Mouse (Mus musculus): ENCODE measurements around the gene Capn1. TPM values are rescaled to one million over a fixed set of nuclear protein-coding genes. Genes with fewer than 3 reads are reported as not detected.
A peak's percentile ranks its signal among the peaks of the same experiment; 100 is the strongest.

Gene Capn1
- polyA plus RNA-seq (2021) = 70.4 TPM

- peak; percentile 24 for DNase-seq (ENCODE audit: low read depth, low spot score)
- CTCF ChIA-PET = interaction anchor here (0.8 to 2.9 kb wide), 13 partner anchors 10 to 92 kb away, joined by 3 to 34 read pairs (median 3); partner anchors contain the start of genes Cdc42ep2 and Pola2
- POLR2A ChIA-PET = interaction anchor here (0.6 to 2.8 kb wide), 8 partner anchors 19 to 113 kb away, joined by 3 to 12 read pairs (median 4); partner anchors contain the start of genes Pola2, Snx15 and Syvn1
- peak; percentile 51 for ATAC-seq
- in situ Hi-C loops (cut with MboI; ENCODE audit: low pct_unique_long_range_greater_than_20kb) = loop anchor here (5.0 kb wide), 2 partner anchors 53 to 93 kb away; partner anchors contain the start of genes Cdc42ep2 and Pola2
- H3K27me3 ChIP-seq = no peaks in the 10 kb centered on the region
- no peak for TF ChIP-seq CTCF (IDR thresholded peaks at IDR 0.05)
Measured at GRCm38 (mm10) chr19:6015511-6016315, at the start of gene Capn1. Capn1 (minus strand) TSS chr19:6015897.

DNA sequence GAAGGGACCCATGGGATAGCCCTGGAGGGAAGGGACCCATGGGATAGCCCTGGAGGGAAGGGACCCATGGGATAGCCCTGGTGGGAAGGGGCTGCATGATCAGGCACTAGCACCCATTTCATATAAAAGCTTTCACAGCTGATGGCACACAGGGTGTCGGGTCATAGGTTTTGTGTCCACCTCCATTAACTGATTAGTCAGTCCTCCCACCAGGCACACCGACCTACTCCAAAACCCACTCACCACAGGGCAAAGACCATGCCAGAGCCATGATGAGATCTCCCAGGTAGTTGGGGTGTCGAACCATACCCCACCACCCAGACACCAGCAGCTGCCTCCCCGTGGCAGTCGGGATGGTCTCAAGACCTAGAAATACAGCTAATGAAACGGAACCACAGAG lies 47.4 kb upstream of the Capn1 start:
- no peak for TF ChIP-seq CTCF (IDR thresholded peaks at IDR 0.05)
- in situ Hi-C loops (cut with MboI; ENCODE audit: low pct_unique_long_range_greater_than_20kb) = no loop called here
- ATAC-seq = no peak
- ChIA-PET POLR2A (interaction anchor here (1.3 kb wide), 1 partner anchor 11 kb away, joined by 4 read pairs; no protein-coding TSS in a partner anchor), CTCF (no interaction called here)
- no peak for DNase-seq (ENCODE audit: low read depth, low spot score)
- no peaks in the 10 kb centered on the region for H3K27me3 ChIP-seq

GRCm38 (mm10) chr19:6062418-6062817 lies 46.7 kb upstream of the Capn1 start:
- ChIA-PET POLR2A (interaction anchor here (1.1 to 3.3 kb wide), 2 partner anchors 16 to 195 kb away, joined by 3 to 15 read pairs; partner anchors contain the start of gene Syvn1), CTCF (no interaction called here)
- DNase-seq (ENCODE audit: low read depth, low spot score) = no peak
- ATAC-seq = no peak
- TF ChIP-seq CTCF (IDR thresholded peaks at IDR 0.05) = no peak
- in situ Hi-C loops (cut with MboI; ENCODE audit: low pct_unique_long_range_greater_than_20kb) = no loop called here
- H3K27me3 ChIP-seq = no peaks in the 10 kb centered on the region

DNA sequence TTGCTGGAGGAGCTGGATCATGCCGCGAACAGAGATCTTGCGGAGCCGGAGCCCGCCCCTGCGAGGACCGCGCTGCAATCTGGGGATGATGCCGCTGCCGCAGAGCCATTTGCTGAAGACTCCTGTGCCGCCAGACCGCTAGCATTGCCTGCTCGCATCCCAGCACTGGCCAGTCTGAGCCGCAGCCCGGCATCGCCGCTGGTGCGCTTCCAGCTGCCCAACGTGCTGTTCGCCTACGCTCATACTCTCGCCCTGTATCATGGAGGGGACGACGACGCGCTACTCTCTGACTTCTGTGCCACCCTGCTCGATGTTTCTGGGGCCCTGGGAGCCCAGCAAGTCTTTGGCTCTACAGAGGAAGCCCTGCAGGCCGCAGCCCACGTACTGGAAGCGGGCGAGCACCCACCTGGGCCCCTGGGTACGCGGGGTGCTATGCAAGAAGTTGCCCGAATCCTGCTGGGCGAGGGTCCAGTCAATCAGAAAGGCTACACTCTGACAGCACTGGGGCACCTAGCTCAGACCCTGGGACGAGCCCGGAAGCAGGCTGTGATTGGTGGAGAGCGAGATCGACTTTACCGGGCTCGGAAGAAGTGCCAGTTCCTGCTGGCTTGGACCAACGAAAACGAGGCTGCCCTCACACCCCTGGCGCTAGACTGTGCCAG lies 46.1 kb upstream of the Capn1 start:
- CTCF ChIA-PET = interaction anchor here (1.0 kb wide), 1 partner anchor 44 kb away, joined by 3 read pairs; no protein-coding TSS in a partner anchor
- DNase-seq (ENCODE audit: low read depth, low spot score) (no peak), ATAC-seq (peak; percentile 13)
- in situ Hi-C loops (cut with MboI; ENCODE audit: low pct_unique_long_range_greater_than_20kb) = no loop called here
- H3K27me3 ChIP-seq = no peaks in the 10 kb centered on the region
- POLR2A ChIA-PET = interaction anchor here (1.1 to 3.3 kb wide), 2 partner anchors 15 to 196 kb away, joined by 3 to 15 read pairs; partner anchors contain the start of gene Syvn1
- no peak for TF ChIP-seq CTCF (IDR thresholded peaks at IDR 0.05)

GRCm38 (mm10) chr19:6061021-6061533 lies 45.4 kb upstream of the Capn1 start, which contains the start of gene Znhit2:
Znhit2 (plus strand) TSS chr19:6061192.
- no peak for TF ChIP-seq CTCF (IDR thresholded peaks at IDR 0.05)
- no peaks in the 10 kb centered on the region for H3K27me3 ChIP-seq
- in situ Hi-C loops (cut with MboI; ENCODE audit: low pct_unique_long_range_greater_than_20kb) = no loop called here
- peak; percentile 74 for DNase-seq (ENCODE audit: low read depth, low spot score)
- peak; percentile 78 for ATAC-seq
- ChIA-PET CTCF (interaction anchor here (1.0 kb wide), 1 partner anchor 43 kb away, joined by 3 read pairs; no protein-coding TSS in a partner anchor), POLR2A (interaction anchor here (0.5 to 3.3 kb wide), 3 partner anchors 15 to 216 kb away, joined by 4 to 15 read pairs (median 5); partner anchors contain the start of gene Syvn1)

DNA sequence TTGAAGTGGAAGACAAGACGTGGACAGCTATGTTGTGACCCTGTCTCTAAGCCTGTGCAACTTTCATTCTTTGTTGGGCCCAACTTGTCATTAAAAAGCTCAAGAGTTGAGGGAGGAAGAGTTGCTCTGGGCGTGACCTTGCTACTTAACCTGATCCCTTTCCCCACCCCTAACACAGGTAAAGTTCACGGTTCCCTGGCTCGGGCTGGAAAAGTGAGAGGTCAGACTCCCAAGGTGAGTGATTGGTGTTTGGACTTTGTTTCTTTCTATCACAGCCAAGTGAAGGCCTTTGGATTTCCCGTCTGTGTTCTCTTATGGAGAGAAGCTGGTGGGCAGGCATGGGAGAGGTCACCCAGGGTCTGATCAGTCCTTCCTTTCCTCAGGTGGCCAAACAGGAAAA lies 43.3 kb upstream of the Capn1 start:
- ChIA-PET CTCF (no interaction called here), POLR2A (interaction anchor here (0.6 to 1.3 kb wide), 5 partner anchors 16 to 369 kb away, joined by 3 to 6 read pairs (median 3); no protein-coding TSS in a partner anchor)
- DNase-seq (ENCODE audit: low read depth, low spot score) = no peak
- no peaks in the 10 kb centered on the region for H3K27me3 ChIP-seq
- no peak for TF ChIP-seq CTCF (IDR thresholded peaks at IDR 0.05)
- ATAC-seq = no peak
- in situ Hi-C loops (cut with MboI; ENCODE audit: low pct_unique_long_range_greater_than_20kb) = no loop called here

- in situ Hi-C loops (cut with MboI; ENCODE audit: low pct_unique_long_range_greater_than_20kb) = no loop called here
- ChIA-PET POLR2A (interaction anchor here (0.6 to 1.3 kb wide), 6 partner anchors 12 to 369 kb away, joined by 3 to 6 read pairs (median 4); partner anchors contain the start of gene Syvn1), CTCF (no interaction called here)
- DNase-seq (ENCODE audit: low read depth, low spot score) (no peak), ATAC-seq (no peak)
- no peaks in the 10 kb centered on the region for H3K27me3 ChIP-seq
- TF ChIP-seq CTCF (IDR thresholded peaks at IDR 0.05) = no peak
Measured at GRCm38 (mm10) chr19:6058513-6058912, 42.8 kb upstream of the Capn1 start.

DNA sequence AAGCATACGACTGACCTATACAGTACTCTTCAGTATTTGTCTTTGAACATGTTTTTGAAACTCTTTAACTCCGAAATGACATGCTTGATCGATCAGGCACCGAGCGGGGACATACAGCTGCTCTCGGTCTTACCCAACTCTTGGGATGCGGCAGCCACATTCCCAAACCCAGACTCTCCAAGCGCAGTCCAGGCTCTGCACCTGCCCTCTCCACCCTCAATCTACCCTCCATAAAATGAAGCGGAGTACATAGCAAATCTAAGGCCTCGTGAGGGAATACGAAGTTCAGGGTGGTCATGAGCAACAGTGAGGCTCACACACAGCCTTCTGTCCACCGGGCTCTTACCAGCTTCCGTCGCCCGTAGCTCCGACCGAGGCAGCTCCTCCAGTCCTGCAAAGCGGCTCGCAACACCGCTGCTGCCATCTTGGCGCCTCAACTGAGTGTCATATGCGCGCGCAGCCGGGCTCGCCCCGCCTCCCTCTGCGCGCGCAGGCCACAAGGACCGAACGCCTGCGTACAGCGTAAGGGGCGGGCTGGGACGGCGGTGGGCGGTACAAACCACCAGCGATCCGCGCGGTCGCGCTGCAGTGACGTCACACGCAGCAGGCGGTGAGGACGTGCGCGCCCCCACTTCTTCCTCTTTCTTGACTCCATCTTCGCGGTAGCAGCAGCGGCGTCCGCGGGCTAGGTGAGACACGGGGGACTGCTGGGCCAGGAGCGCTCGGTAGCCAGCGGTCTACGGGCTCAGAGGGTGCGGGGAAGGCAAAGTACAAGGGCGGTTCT lies 41.8 kb upstream of the Capn1 start, which contains the start of the genes Mrpl49 and Fau:
TSS of gene Mrpl49 (minus strand) at position 473 of the 784 bp plus-strand sequence.
TSS of gene Fau (plus strand) at position 532 of the 784 bp plus-strand sequence.
- ATAC-seq = peak; percentile 23
- ChIA-PET POLR2A (interaction anchor here (0.6 to 1.3 kb wide), 3 partner anchors 11 to 61 kb away, joined by 3 to 6 read pairs (median 4); partner anchors contain the start of gene Syvn1), CTCF (interaction anchor here (1.4 kb wide), 1 partner anchor 274 kb away, joined by 3 read pairs; no protein-coding TSS in a partner anchor)
- in situ Hi-C loops (cut with MboI; ENCODE audit: low pct_unique_long_range_greater_than_20kb) = no loop called here
- peak; percentile 75 for DNase-seq (ENCODE audit: low read depth, low spot score)
- TF ChIP-seq CTCF (IDR thresholded peaks at IDR 0.05) = no peak
- no peaks in the 10 kb centered on the region for H3K27me3 ChIP-seq

GRCm38 (mm10) chr19:6056696-6057095 lies 41.0 kb upstream of the Capn1 start:
- no peak for TF ChIP-seq CTCF (IDR thresholded peaks at IDR 0.05)
- ChIA-PET POLR2A (interaction anchor here (0.6 to 0.8 kb wide), 2 partner anchors 28 to 62 kb away, joined by 3 to 6 read pairs; no protein-coding TSS in a partner anchor), CTCF (interaction anchor here (1.4 to 2.4 kb wide), 2 partner anchors 41 to 275 kb away, joined by 3 to 5 read pairs; partner anchors contain the start of gene Capn1)
- DNase-seq (ENCODE audit: low read depth, low spot score) (no peak), ATAC-seq (no peak)
- in situ Hi-C loops (cut with MboI; ENCODE audit: low pct_unique_long_range_greater_than_20kb) = no loop called here
- H3K27me3 ChIP-seq = no peaks in the 10 kb centered on the region

All from Patski (cell line).